Mouse (Mus musculus) lung, postnatal 4 days (tissue): ENCODE data around the gene Ruvbl1.

Source experiments
- DNase-seq, 2 experiments: peaks; one replicate each; pipeline ENCODE4 v3.0.0; 2021

Gene Ruvbl1

DNA sequence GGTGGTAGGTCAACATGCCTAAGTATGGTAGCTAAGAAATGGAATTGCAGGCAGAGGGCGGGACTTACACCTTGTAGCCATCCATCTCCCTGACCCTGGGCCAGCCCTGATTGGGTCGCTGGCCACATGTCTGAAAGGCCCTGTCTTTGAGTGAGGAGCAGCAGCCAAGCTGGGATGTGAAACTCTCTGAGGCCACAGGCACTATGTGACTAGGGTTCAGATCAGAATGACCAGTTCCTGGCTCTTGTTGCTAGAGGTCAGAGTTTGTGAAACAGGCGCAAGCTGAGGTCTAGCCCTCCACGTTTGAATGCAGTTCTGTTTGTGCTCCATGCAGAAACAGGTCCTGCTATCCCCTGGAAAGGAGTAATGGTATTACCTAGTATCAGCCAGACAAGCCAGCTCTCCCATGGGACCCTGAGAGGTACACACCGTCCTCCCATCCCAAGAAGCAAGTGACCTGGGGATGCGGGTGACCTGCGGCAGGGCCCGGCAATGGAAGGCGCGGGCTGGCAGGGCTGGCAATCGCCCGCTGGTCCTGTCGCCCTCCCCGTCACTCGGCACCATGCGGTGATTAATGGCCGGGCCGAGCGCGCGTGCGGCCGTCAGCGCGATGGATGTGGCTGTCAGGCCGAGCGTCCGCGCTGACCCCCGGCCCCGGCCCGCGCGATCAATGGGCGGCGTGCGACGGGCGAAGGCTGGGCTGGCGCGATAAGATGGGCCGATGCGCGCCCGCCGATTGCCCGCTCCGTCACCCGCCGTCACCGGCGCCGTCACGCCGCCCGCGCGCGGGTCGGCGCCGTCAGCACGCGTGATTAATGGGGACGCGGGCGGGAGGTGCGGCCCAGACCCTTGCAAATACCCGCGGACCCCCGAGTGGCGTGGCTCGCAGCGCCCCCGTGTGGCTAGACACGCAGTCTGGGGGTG is 34.5 kb downstream of the Ruvbl1 start:
- peak; percentile 70 to 74 for DNase-seq

DNA sequence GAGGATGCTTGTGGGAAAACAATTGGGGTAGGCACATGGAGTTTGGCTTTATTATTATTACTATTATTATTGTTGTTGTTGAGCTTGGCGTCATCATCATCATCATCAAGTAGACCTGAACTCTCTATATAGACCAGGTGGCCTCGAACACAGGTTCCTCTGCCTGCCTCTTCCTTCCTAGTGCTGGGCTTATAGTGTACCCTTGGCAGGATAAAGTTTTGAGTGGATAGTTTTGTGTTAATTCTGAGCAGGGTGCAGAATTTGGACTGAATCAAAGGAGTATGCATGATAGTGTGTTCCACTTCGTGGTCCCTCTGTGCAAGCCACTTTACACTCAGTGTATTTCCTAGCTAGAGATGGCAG is 35.2 kb downstream of the Ruvbl1 start:
- DNase-seq: no peak

DNA sequence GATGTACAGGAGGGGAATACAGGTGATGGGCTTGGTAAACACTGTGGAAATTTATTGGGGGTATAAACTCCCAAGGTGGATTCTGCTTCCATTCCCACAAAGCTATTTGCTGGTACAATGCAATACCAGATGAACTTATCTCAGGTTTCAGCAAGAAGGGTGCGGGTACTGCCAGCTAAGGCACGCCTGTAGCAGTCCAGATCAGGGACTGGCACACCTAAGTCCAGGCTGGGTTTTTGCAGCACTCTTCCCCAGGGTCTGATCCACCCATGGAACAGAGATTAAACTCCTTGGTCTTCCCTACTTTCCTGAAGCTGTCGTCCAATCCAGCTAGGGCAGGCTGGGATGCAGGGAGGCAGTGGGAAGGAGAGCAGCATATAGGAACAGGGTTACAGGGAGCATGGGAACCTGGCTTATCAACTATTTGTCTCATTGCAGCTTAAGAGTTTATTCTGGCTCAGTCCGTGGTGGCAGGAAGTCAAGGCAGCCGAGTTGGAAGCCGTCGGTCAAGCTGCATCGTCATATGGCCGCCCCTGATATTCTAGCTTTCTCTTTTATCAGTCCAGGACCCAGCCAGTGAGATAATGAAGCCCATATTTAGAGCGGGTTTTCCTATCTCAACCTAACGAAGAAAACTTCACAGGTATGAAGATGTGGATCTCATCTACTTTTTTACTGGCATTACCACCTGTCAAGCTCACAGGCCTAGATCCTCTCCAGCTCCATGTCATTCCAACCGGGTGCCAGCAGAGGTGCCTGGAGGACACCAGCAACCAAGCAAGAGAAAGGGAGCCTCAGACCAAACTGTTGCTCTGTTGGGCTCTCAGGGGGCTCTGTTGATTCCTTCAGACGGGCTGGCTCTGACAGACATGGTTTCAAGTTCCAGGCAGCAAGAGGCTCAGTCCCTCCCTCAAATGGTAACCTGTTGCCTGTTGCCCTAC is 37.1 kb downstream of the Ruvbl1 start:
- no peak for DNase-seq

- no peak for DNase-seq
Observed at GRCm38 (mm10) chr6:88503044-88503443, 37.8 kb downstream of the Ruvbl1 start.

DNA sequence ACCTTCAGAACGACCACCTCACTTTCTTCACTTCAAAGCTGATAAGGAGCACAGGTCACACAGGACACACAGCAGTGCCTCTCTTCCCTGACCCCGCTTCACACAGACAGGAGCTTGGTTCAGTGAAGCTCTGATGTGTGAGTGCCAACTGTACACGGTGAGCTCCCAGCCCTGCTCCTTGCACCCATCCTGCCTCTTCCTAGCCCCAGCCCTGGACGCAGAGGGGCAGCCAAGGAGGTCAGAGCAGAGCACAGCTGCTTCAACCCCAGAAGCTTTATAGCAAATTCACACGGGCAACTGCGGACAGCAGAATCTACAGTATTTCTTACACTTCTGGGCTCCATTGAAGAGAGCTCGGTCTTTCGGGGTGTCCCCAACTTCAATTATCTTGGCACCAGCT is 48.8 kb downstream of the Ruvbl1 start:
- DNase-seq: no peak

- no peak for DNase-seq
Observed at GRCm38 (mm10) chr6:88514546-88514945, 49.3 kb downstream of the Ruvbl1 start.

- no peak for DNase-seq
Observed at GRCm38 (mm10) chr6:88515971-88516370, 50.8 kb downstream of the Ruvbl1 start.

DNA sequence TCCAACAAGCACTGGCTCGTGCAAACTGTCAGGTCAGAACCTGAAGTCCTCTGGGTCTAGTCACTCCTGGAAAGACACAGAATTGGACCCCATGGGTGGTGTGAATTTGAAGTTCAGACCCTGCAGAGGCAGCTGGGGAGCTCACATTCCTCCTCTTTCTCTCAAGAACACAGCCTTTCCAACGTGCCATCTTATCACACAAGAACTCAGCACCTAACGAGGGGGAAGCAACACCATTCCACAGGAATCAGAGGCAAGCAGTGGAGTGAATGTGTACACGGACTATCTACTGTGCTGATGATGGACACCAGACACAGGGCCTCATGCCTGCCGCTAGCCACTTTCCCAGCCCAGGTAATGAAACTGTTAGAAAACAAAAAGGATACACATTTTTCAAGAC is 51.5 kb downstream of the Ruvbl1 start:
- DNase-seq: no peak

DNA sequence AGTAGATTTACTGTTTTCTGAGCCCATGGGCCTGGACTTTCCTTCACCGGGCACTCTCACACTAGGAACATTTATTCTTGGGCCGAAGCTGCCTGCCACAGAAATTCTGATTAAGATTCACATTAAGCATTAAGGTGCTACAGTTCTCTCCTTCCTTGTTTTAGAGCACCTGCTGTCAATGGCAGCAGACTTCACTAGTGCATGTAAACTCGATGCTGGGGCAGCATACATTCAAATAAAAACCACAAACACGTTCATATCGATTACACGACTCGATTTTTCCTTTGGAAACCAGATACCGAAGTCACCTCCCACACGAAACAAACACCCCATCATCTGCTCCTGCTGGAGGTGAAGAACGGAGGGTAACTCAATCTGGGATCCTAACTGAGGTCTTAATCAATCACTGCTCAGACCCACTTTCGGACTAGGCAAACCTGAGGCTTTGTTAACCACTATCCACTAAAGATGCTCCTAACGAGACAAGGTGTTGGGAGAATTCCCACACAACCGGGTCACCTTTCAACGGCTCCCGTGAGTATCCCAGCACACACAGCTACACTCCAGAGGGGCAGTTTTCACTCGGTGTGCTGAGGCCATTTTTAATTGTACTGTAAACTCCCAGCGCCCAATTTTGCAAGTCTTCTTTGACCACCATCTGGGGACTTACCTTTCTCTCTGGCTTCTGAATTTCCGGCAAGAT is 52.6 kb downstream of the Ruvbl1 start:
- DNase-seq: no peak

DNA sequence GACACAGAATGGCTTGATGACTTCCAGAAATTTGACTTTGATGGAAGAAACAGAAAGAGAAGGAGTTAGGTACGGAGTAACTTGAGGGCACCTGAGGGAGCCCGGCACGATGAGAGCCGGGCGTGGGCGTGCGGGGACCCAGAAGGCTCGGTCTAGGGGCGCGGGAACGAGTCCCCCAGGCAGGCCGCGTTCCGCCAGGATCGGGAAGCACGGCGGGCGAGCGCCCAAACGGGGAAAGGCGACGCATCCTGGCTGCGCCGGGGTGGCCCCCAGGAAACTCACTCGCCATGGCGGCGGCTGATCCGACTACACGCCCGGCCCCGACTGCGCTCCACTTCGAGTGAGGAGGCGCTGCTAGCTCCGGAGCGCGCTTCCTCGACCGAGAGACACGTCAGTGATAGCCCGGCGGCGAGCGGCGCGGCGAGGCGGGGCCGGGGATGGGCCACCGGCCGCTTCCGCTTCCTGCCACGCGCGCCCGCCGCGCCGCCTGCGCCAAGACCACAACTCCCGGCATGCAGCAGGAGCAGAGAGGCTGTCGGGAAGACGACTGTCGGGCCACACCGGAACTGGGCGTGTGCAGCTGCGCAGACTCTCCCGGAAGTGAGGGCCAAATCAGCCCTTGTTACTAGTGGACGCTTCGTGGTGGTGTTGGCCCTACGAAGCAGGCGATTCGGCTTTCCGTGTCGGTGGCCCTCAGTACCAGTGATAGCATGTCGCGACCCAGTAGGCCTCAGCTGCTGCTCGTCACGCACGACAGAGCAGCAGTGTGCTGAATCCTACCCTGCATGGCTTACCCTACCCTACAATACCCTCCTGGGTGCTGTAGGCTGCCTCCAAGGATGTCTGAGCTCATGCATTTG is 53.4 kb downstream of the Ruvbl1 start, which contains the start of gene Sec61a1:
TSS of gene Sec61a1 (minus strand) at position 502 of the 860 bp plus-strand sequence.
- peak; percentile 97 to 98 for DNase-seq

DNA sequence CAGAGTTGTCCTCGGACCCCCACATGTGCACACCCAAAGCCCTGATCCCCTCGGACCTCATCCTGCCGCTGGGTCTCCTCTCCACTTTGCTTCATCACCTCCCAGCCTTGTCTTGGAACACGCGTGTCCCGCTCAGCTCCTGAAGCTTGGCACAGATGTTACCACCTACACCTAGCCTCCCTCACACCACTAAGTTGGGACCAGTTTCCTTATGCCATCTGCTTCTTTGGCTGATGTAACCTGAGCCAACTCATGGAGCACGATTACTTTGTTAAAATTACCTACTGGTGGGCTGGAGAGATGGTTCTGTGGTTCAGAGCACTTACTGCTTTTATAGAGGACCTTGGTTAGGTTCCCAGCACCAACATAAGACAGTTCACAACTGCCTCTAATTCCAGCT is 56.6 kb downstream of the Ruvbl1 start:
- DNase-seq: no peak

- DNase-seq: no peak
Observed at GRCm38 (mm10) chr6:88522606-88523005, 57.4 kb downstream of the Ruvbl1 start.

DNA sequence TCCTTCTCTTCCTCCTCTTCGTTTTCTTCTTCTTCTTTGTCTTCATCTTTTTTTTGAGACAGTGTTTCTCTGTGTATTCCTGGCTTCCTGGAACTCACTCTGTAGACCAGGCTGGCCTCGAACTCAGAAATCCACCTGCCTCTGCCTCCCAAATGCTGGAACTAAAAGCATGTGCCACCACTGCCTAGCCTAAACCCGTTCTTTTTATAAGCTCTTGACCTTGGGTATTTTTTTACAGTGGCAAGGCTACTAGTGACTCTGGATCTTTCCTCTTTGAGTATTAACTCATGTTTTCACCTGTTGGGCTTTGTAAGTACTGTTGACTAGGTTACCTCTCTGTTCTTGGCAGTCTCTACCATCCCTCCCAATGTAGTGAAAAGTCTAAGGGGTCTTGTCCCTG is 57.8 kb downstream of the Ruvbl1 start:
- DNase-seq: no peak

DNA sequence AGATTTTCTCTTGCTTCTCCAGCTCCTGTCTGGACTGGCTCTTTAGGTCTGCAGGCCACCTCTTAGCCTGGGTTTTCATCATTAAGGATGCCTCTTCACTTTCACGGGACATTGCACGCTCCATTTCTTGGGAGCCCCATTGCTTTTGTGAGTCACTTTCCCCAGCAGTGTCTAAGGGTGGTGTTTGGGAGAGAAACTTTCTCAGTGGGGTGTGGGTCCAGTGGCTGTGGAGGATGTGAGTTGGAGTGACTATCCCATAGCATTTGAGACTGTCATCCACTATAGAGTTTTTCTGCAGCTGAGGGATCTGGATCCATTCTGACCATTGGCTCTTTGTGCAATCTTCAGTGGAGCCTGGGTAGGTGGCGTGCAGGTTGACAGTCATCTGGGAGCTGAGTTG is 58.2 kb downstream of the Ruvbl1 start:
- DNase-seq: no peak

DNA sequence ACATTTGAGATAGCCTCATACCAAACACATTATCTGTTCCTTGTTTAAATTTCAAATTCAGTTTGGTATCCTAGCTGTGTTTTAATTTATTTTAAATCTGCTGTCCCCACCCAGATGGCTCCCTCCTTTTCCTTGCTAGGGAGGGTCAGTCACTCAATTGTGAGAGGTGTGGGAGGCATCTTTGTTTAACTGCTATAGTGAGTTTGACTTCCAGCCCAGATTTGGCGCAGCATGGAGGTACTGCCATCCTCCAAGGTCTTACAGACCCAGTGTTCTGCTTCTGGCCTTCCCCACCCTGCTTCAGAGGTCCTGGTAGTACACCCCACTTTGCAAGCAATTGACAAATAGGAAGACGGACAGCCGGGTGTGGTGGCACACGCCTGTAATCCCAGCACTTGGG is 58.8 kb downstream of the Ruvbl1 start:
- no peak for DNase-seq

- DNase-seq: no peak
Observed at GRCm38 (mm10) chr6:88530306-88530705, 65.1 kb downstream of the Ruvbl1 start.

- DNase-seq: no peak
Observed at GRCm38 (mm10) chr6:88540093-88540755, 75.0 kb downstream of the Ruvbl1 start.

GRCm38 (mm10) chr6:88544241-88544640 is 79.0 kb downstream of the Ruvbl1 start:
- DNase-seq: no peak

DNA sequence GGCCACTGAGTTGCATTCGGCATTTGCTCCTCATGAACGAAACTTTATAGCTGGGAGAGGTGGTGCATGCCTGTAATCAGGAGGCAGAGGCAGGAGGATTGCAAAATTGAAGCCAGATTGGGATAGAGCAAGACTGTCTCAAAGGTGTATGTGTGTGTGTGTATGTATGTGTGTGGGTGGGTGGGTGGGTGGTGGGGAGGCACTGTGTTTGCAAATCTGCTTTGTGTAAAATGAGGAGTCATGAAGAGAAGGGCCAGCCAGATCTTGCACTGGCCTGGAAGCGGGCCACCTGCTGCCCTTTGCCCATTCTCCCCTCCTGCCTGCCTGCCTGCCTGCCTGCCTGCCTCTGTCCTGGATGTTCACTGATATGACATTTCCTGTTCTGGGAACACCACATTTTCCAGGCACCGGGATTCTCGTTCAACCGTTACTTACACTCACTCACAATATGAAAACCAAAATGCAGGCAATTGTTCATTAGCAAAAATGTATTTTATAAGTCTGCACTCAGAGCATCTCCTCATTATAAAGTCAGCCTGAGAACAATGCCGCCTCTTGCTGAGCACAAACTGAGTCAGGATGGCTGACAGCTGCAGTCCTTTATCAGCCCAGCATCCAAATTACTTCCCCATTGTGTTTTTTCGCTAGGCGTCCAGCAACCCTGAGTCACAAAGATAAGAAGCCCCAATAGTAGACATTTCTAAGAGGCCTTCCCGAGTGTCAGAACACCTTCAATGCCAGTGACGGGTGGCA is 79.6 kb downstream of the Ruvbl1 start:
- no peak for DNase-seq

GRCm38 (mm10) chr6:88545397-88545790 is 80.2 kb downstream of the Ruvbl1 start:
- DNase-seq: no peak
